Mouse (Mus musculus) lung, adult 2 months (tissue): ENCODE measurements around the gene Cfap73.

ENCODE experiments used
- CTCF ChIP-seq: fragments of 200-500 bp; IDR thresholded peaks from 2 replicates; pipeline ENCODE4 v1.5.1; 2011; ENCODE audit warnings: mild to moderate bottlenecking, low read length, control low read depth; ENCODE audit not compliant: insufficient read depth
- POLR2A ChIP-seq: fragments of 200-500 bp; IDR thresholded peaks from 2 replicates; pipeline ENCODE4 v1.6.1; 2011; ENCODE audit warnings: low read depth, mild to moderate bottlenecking, control low read depth, low read length, borderline replicate concordance; ENCODE audit errors: extremely low read depth

- TF ChIP-seq POLR2A (no peak), CTCF (no peak)
Observed at GRCm38 (mm10) chr5:120643365-120644085, 9.5 kb upstream of the Cfap73 start.
